In the genomic region with DNA sequence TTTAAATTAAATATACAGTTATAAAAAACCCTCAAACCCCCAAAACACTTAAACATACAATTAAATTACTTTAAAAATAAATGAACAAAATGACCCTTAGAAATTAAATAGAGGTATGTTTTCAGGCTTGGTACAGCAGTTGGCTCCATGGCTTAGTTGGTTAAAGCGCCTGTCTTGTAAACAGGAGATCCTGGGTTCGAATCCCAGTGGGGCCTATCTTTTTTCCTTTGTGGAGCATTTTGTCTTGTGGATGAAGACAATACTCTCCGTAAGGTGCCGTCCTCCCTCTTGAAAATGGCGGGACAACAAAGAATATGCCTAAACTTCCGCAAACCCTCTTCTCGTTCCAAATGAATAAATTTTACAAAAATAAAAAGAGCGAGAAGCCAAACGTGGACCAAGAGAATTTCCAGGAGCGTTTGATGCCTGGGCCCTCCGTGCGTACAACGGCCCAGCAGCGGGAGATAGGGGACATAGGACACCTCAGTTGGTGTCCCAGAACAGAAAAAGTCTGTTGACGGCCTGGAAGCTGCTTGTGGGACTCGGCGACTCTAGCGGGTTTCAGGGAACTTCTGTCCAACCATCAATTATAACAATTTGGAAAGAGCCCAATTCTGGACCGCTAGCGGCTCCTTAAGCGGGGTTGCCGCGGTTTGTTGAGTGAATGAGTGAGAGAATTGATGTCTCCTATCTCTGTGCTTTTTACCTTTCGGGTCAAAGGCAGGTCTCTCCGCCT, we compare ENCODE assay signal across 8 mouse cellular contexts. TPM values are rescaled to one million over a fixed set of nuclear protein-coding genes. Genes with fewer than 3 reads are reported as not detected.
DNase-seq lines count a peak whose midpoint lies in the region; ATAC-seq lines count a peak whose summit lies in the region.

No protein-coding gene starts in this region.

- H3K27ac ChIP-seq in forebrain, embryonic 13.5 days: 0 out of 2 replicates have a peak overlapping the region, but pooled peaks have one; percentile 3
- peak overlapping the region; percentile 86 for H3K27ac ChIP-seq in hindbrain, embryonic 10.5 days
- no peak overlapping the region for H3K27ac ChIP-seq in lung, embryonic 15.5 days

- H3K9ac ChIP-seq in forebrain, embryonic 13.5 days: peak overlapping the region; percentile 74
- peak overlapping the region; percentile 37 for H3K9ac ChIP-seq in lung, embryonic 15.5 days

- H3K9me3 ChIP-seq in forebrain, embryonic 13.5 days (replicated peaks): no peaks in the 10 kb centered on the region
- no peaks in the 10 kb centered on the region for H3K9me3 ChIP-seq in hindbrain, embryonic 10.5 days
- H3K9me3 ChIP-seq in lung, embryonic 15.5 days: no peaks in the 10 kb centered on the region

- H3K36me3 ChIP-seq in forebrain, embryonic 13.5 days (ENCODE audit: poor library complexity, severe bottlenecking): no peaks in the 10 kb centered on the region
- no peaks in the 10 kb centered on the region for H3K36me3 ChIP-seq in hindbrain, embryonic 10.5 days
- no peaks in the 10 kb centered on the region for H3K36me3 ChIP-seq in lung, embryonic 15.5 days

- H3K4me1 ChIP-seq in forebrain, embryonic 13.5 days: peaks cover 11% of the 10 kb centered on the region; the same call in 1 of the 2 replicates
- peaks cover 22% of the 10 kb centered on the region for H3K4me1 ChIP-seq in hindbrain, embryonic 10.5 days (replicated peaks)
- peaks cover 17% of the 10 kb centered on the region for H3K4me1 ChIP-seq in lung, embryonic 15.5 days

- H3K27me3 ChIP-seq in forebrain, embryonic 13.5 days: peaks cover 16% of the 10 kb centered on the region
- H3K27me3 ChIP-seq in hindbrain, embryonic 10.5 days (ENCODE audit: insufficient read depth, poor library complexity, severe bottlenecking): peaks cover 11% of the 10 kb centered on the region
- H3K27me3 ChIP-seq in lung, embryonic 15.5 days: peaks cover 3% of the 10 kb centered on the region; the same call in 1 of the 2 replicates

- H3K4me2 ChIP-seq in forebrain, embryonic 13.5 days: peak overlapping the region; percentile 64
- H3K4me2 ChIP-seq in lung, embryonic 15.5 days: peak overlapping the region; percentile 73

- ATAC-seq in forebrain, embryonic 13.5 days: peak; percentile 82
- ATAC-seq in lung, embryonic 15.5 days (ENCODE audit: borderline replicate concordance, extremely low read depth, low FRiP score, low TSS enrichment): no peak; the same call in 1 of the 2 replicates
- no peak for ATAC-seq in erythroid progenitor cell, adult 5-6 weeks (replicated peaks; ENCODE audit: low FRiP score, poor library complexity, severe bottlenecking)

- WGBS in forebrain, embryonic 13.5 days: under 1% methylated on average over 25 of the region's 25 CpGs
- under 1% methylated on average over 25 of the region's 25 CpGs for WGBS in hindbrain, embryonic 10.5 days
- WGBS in lung, embryonic 15.5 days: under 1% methylated on average over 25 of the region's 25 CpGs

- DNase-seq in NIH3T3 (ENCODE audit: low read depth): peak; percentile 86
- peak; percentile 80 for DNase-seq in c-Kit-positive CD71-negative TER-119-negative erythroid progenitor cells, embryonic 14.5 days (ENCODE audit: low read depth)
- DNase-seq in hindbrain, embryonic 10.5 days (ENCODE audit: low spot score): peak; percentile 86
- DNase-seq in layer of hippocampus, adult 9-10 months (ENCODE audit: low spot score): peak; percentile 92
- DNase-seq in retina, embryonic 14.5 days (ENCODE audit: low spot score): peak; percentile 95

- H3K4me3 ChIP-seq in forebrain, embryonic 13.5 days: peak overlapping the region; percentile 62
- peak overlapping the region; percentile 67 for H3K4me3 ChIP-seq in hindbrain, embryonic 10.5 days
- peak overlapping the region; percentile 53 for H3K4me3 ChIP-seq in lung, embryonic 15.5 days

RNA-seq across cellular contexts. Expression of gene Gpx5, which starts 16.5 kb away (rescaled TPM):
- not detected in 2 replicates for polyA plus RNA-seq in forebrain, embryonic 13.5 days (2015; fragmentation: Nextera tagmentation; extraction: Ambion mirVana)
- not detected in 2 replicates for polyA plus RNA-seq in hindbrain, embryonic 10.5 days (2016; fragmentation: Nextera tagmentation; extraction: Ambion mirVana)
- not detected in 2 replicates for polyA plus RNA-seq in lung, embryonic 15.5 days (2015; fragmentation: Nextera tagmentation; extraction: Ambion mirVana)
- not detected in 2 replicates for total RNA-seq in erythroid progenitor cell, adult 5-6 weeks (2015; ENCODE audit: low replicate concordance)
- total RNA-seq in erythroid progenitor cell, adult 5-6 weeks (2017; ENCODE audit: low replicate concordance): not detected in 2 replicates

RNA-seq across cellular contexts. Expression of gene Gpx6, which starts 35.9 kb away (rescaled TPM):
- not detected in 2 replicates for polyA plus RNA-seq in forebrain, embryonic 13.5 days (2015; fragmentation: Nextera tagmentation; extraction: Ambion mirVana)
- 0.12 TPM in 1 of 2 replicates, not detected in the other for polyA plus RNA-seq in hindbrain, embryonic 10.5 days (2016; fragmentation: Nextera tagmentation; extraction: Ambion mirVana)
- polyA plus RNA-seq in lung, embryonic 15.5 days (2015; fragmentation: Nextera tagmentation; extraction: Ambion mirVana): not detected in 2 replicates
- total RNA-seq in erythroid progenitor cell, adult 5-6 weeks (2015; ENCODE audit: low replicate concordance): not detected in 2 replicates
- total RNA-seq in erythroid progenitor cell, adult 5-6 weeks (2017; ENCODE audit: low replicate concordance): not detected in 2 replicates
